Mouse (Mus musculus): ENCODE measurements around the gene Slc25a24.

Gene Slc25a24

DNA sequence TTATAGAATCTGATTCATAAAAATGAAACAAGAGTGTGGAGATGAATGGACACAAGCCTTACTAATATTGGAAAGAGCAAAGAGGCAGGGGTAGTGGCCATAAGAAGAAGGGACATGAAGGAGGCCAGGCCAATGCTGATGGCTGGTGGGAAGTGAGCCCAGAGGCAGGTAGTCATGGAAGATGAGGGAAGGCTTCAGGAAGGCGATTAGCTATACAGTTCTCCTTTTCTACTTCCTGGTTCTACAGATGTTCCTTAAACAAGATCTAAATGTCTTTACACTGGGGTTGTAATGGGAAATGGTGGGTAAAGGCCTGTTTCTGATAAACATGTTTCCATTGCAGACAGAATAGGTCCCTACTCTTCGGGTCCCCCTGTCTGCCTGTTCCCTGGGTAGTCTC is 46.2 kb downstream of the Slc25a24 start:
- no peak for DNase-seq (ENCODE audit: low read depth, low spot score)

DNA sequence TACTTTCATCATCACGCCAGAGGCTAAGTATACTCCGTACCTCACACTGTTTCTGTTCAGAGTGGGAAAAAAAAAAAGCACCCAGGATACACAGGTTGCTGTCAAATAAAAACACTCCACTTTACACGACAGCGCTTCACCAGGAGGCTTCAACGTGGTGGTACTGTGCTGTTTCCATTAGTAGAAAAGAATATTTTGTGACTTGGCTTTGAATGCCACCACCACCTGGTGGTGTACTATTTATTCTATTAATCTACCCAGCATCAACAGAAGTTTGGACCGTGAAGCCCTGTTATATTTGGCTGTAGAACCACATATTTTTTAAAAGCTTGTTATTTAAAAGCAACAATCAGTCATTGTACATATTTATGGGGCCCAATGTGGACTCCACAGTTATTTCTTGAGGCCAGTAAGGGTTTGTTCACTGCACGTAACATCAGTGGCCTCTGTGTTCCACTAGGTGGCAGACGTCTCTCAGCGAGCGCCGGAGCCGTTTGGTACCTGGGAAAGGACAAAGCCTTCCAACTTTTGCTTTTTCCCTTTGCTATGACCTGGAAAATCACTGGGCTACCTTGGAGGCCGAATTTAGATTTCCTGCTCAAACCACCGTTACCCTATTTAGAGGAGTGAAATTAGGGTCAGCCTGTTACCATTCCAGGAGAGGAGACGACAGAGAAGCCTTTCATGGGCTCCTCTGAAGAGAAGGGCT is 48.3 kb downstream of the Slc25a24 start:
- DNase-seq (ENCODE audit: low read depth, low spot score), result peak; percentile 85

DNA sequence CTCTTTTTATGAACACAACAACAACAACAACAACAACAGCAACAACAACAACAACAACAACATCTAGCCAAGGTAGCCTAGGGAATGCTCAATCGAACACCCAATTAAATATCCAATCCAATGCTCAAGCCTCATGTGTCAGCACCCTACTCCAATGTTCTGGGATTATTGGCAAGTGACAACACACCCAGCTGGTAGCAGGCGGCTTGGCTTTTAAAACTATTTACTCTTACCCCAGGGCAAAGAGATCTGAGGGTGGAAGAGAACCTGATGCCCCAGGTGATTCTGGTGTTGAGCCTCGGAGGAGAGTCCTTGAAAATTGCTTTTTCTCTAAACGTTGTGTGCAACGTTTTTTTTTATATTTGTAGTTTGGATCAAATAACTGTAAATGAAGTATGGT is 51.4 kb downstream of the Slc25a24 start:
- no peak for DNase-seq (ENCODE audit: low read depth, low spot score)

DNA sequence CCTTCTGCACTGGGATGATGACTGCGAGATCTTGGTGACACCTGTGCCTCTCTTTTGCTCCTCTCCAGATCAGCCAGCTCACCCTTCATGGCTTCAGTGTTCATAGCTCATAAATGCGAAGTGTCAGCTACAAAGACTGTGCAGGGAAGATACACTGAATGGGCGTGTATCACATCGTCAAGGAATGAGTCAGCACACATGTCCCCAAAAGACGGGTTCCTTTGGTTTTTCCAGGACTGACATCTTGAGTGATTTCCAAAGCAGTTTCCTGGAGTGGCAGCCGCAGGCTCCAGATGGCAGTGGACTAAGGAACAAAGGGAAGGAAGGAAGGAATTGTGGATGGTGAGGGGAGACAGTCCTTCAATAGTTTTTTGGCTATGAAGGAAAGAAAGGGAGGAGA is 55.8 kb downstream of the Slc25a24 start:
- peak; percentile 45 for DNase-seq (ENCODE audit: low read depth, low spot score)

DNA sequence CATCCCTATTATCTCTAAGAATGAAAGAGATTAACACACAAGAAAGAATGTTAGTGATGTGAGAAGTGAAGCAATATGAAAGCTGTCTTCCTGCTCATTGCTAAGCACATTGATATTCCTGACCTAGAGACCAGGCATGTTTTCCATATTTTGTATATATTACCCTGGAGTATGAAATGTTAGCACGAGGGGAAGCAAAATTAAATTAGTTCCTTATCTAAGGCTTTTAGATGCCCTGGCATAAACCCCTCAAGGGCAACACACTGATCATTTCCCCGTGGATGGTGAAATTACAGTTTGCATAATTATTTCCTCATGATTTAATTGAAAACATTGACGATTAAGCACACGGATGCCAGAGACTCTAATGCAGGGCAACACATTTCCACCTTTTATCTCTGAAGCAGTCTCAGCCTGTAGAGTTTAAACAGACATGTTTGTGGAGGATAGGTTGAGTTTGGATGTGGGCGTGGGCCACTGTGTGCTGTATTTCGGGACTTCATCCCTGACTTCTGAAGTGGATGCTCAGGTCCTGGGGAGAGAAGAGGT is 56.7 kb downstream of the Slc25a24 start:
- DNase-seq (ENCODE audit: low read depth, low spot score), result no peak

DNA sequence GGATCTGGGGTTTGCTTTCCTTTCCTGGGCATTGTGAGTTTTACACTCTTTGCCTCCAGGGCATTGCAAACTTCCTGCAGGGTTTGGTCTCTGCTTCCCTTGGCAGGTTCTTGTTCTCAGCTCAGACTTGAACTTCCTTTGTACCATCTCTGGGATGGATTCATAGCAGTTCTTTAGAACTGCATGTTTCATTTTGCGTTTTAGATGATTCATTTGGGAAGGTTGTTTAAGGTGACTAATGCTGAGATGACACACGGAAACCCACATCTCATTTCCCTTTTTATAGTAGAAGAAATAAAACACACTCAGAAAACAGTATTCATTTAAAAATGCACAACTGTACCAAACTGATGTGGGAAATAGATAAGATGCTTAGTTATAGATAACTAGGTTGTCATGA is 73.2 kb downstream of the Slc25a24 start:
- DNase-seq (ENCODE audit: low read depth, low spot score), result no peak

DNA sequence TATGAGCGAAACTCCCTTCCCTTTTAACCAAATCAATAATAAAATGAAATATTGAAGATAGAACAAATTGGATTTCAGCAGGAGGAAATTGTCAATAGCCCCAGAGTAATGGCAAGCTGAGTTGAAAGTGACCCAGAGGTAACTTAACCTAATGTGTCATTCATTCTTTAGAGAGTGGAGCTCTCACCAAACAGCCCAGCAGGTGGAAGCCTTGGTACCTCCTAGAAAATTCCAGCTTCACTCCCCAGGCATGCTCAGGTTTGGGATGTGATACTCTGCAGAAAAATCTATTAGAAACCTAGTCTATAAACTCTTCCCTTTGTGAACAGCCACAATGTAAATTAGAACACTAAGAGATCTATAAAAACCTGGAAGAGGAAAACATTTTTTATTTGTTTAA is 76.3 kb downstream of the Slc25a24 start:
- no peak for DNase-seq (ENCODE audit: low read depth, low spot score)

DNA sequence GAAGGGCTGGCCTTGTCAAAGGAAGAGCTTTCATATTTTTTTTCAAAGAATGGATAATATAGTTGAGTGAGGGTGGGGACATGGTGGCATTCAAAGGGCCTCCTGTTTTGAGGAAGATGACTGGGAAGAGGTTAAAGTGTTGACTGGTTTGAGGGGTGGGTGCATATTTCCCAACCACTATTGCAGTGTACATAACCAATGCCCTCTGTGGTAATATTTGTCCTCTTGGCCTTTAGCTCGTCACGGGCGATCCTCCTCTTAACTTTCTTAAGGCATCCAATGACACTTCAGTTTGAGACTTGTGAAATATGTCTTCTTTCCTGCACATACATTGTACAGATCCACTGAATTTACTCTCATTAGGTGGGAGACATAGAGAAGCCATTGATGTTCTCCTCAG is 89.4 kb downstream of the Slc25a24 start:
- DNase-seq (ENCODE audit: low read depth, low spot score), result no peak

DNA sequence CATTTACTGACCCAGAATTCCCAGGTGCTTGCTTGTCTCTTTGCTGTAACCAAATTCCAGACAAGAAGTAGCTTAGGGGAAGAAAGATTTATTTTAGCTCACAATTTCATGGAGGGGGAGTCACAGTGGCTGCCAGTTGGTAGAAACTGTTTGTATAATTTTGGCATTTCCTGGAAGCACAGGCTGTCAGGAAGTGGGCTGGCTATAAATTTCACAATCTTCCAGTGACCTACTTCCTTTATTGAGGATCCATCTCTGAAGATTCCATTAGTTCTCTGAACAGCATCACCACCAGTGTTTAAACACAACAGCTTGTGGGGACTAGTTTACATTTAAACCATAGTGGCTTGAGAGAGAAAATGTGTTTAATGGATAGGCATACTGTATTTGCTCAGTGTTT is 93.4 kb downstream of the Slc25a24 start:
- DNase-seq (ENCODE audit: low read depth, low spot score), result peak; percentile 17

Measured in brain, adult 2 months (tissue).